ENCODE assay signal across 17 mouse cellular contexts in the genomic region with DNA sequence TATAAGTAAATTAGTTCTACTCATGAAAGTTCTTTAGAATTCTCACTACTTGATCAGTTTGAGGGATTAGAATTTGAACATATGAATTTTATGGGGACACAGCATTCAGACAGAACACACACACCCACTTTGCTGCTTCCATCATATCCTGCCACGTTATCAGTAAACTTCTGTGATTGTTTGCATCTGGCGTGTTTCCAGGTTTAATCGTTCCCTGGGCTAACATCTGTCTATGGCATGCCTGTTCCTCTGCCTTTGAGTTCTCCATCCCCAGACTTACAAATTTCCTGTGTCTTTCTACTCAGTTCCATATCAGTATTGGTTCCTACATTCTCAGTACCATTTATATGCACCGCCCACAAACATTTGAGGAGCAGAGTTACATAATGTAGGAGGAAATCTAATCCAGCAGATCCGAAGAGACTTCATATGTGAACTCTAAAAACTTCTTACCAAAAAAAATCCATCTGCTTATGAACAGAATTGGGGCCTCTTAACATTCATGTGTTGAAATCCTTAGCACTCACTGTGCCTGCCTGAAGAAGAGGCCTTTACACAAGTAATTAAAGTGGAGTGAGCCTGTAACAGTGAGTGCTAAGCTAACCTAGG. TPM values are rescaled to one million over a fixed set of nuclear protein-coding genes. Genes with fewer than 3 reads are reported as not detected.
DNase-seq lines count a peak whose midpoint lies in the region; TF ChIP-seq lines count a peak whose summit lies in the region.
"Had no signal": no experiment of that assay in that cellular context is flagged by ENCODE, and none has a peak within 500 bp of the region (broad histone marks: within the 10 kb centered on the region; RNA-seq: fewer than 3 reads in every experiment).

No protein-coding gene starts in this region.

- H3K4me3 ChIP-seq in layer of hippocampus, adult 2 months = no peak overlapping the region
- H3K4me3 ChIP-seq: embryonic facial prominence, embryonic 12.5 days; heart, adult 2 months; kidney, embryonic 15.5 days; midbrain, embryonic 10.5 days; stomach, embryonic 15.5 days had no signal

- DNase-seq in layer of hippocampus, adult 2 months (ENCODE audit: low spot score in 2 of 2) = no peak
- no peak for DNase-seq in layer of hippocampus, adult 8-10 months (ENCODE audit: low spot score in 2 of 2)
- DNase-seq in MEL-GATA-1-ER (ENCODE audit: extremely low read depth, low read depth) (peak; percentile 77), liver (peak; percentile 56)
- peak; percentile 41 for DNase-seq in lung, postnatal 14 days
- DNase-seq in thymus, postnatal 14 days = no peak
- DNase-seq in embryo, embryonic 10.5 days (ENCODE audit: low spot score) = no peak
- DNase-seq: adrenal gland, postnatal 10 days; B cell, adult 2 months; cerebellum, postnatal 14 days; heart, adult 2 months; heart, postnatal 4 days; thymus, postnatal 25 days had no signal

- H3K27ac ChIP-seq in layer of hippocampus, adult 2 months = peak overlapping the region; percentile 32; the same call in 1 of the 2 replicates
- H3K27ac ChIP-seq: embryonic facial prominence, embryonic 12.5 days; heart, adult 2 months; kidney, embryonic 15.5 days; midbrain, embryonic 10.5 days; stomach, embryonic 15.5 days had no signal

- no peak for TF ChIP-seq CTCF in layer of hippocampus, adult 2 months (conservative IDR thresholded peaks at IDR 0.05)

RNA-seq across cellular contexts. Expression of a gene that starts 7.2 kb away (rescaled TPM):
- total RNA-seq in layer of hippocampus, adult 2 months (2021) = 1,000 to 10,000 TPM; 1,026 to 1,053 TPM
- 100 to 1,000 TPM; 803 to 978 (median 924) TPM for total RNA-seq in layer of hippocampus, adult 8-10 months (2022)

Comparison
In these comparisons a context has a peak if more than half of its experiments do, and no peak if none do; other contexts are left out.
1. DNase-seq: peak in MEL-GATA-1-ER (single experiment), liver (single experiment) and lung, postnatal 14 days (single experiment); none in layer of hippocampus, adult 2 months (0 of 2), layer of hippocampus, adult 8-10 months (0 of 2), thymus, postnatal 14 days (single experiment) and embryo, embryonic 10.5 days (single experiment).